Mouse (Mus musculus) brain, embryonic 14.5 days (tissue): ENCODE measurements around the gene Fam162b. TPM values are rescaled to one million over a fixed set of nuclear protein-coding genes. Genes with fewer than 3 reads are reported as not detected.
A peak's percentile ranks its signal among the peaks of the same experiment; 100 is the strongest.

Experiments used
- DNase-seq: peaks from one replicate; pipeline ENCODE4 v3.0.0-alpha.2; 2011; ENCODE audit warnings: low read depth
- CTCF ChIP-seq: fragments of 200-500 bp; IDR thresholded peaks from 2 replicates; pipeline ENCODE4 v1.5.1; 2012; ENCODE audit warnings: inconsistent platforms, mild to moderate bottlenecking, moderate library complexity, borderline replicate concordance; ENCODE audit not compliant: insufficient read depth, insufficient read length; ENCODE audit errors: extremely low read depth
- POLR2A ChIP-seq: fragments of 200-500 bp; IDR thresholded peaks from 2 replicates; pipeline ENCODE4 v1.6.1; 2012; ENCODE audit warnings: mild to moderate bottlenecking, inconsistent platforms, borderline replicate concordance; ENCODE audit not compliant: poor library complexity, insufficient read depth, insufficient read length, severe bottlenecking; ENCODE audit errors: extremely low read depth
- polyA plus RNA-seq: library from polyadenylated mRNA; depleted of rRNA; stranded (reverse); fragments of >200 nt; gene quantifications from 2 replicates; pipeline ENCODE4 v1.2.3, GENCODE M21; 2012; rRNA removed

Fam162b gene
- 1.4 TPM in 2 replicates for polyA plus RNA-seq

GRCm38 (mm10) chr10:51590139-51590574 lies at the start of gene Fam162b:
Gene Fam162b (minus strand): TSS chr10:51590517.
- TF ChIP-seq CTCF (no peak), POLR2A (no peak)
- DNase-seq = peak; percentile 18

GRCm38 (mm10) chr10:51631411-51632136 lies 41.3 kb upstream of the Fam162b start, which contains the start of gene Gprc6a:
Gene Gprc6a (minus strand): TSS chr10:51631461.
- peak; percentile 43 for DNase-seq
- TF ChIP-seq POLR2A = no peak
- no peak for TF ChIP-seq CTCF

DNA sequence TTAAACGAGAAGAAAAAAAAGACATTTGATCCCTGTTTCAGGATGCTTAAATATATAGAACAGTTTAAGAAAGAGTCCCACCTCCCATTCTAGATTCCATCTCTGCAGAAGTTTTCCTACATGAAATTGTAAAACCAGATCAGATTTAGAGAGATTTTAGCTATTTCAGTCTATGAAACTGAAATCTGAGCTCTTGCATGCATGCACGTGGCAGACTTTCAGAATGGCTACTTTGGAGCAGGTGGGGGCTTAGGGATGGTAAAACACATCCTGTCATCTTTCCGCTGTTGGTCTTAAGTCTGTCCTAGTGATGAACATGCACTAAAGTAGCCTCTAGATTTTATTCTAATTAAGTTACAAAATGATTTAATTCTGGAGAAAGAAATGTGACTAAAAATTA lies 30.9 kb upstream of the Fam162b start:
- TF ChIP-seq POLR2A = no peak
- no peak for TF ChIP-seq CTCF
- DNase-seq = no peak

GRCm38 (mm10) chr10:51620126-51620525 lies 29.8 kb upstream of the Fam162b start:
- no peak for TF ChIP-seq POLR2A
- DNase-seq = no peak

DNA sequence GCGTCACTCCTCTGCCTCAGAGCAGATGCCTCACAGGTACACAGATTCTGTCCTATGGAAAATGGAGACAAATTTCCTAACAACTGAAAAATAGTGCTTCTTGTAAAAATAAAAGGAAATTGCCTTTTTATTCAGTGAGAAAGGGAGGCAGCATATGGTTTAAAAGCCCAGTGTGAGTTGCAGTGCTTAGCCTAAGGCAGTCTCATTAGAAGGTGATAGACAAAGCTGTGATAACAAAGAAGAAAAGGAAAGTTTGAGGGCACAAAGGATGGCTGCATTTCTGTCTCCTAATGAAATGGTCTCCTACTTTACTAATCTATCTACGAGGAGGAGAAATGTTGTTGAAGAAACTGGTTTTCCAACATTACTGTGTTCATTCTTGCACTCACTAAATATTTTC lies 28.2 kb upstream of the Fam162b start:
- DNase-seq = peak; percentile 54
- no peak for TF ChIP-seq CTCF
- no peak for TF ChIP-seq POLR2A

DNA sequence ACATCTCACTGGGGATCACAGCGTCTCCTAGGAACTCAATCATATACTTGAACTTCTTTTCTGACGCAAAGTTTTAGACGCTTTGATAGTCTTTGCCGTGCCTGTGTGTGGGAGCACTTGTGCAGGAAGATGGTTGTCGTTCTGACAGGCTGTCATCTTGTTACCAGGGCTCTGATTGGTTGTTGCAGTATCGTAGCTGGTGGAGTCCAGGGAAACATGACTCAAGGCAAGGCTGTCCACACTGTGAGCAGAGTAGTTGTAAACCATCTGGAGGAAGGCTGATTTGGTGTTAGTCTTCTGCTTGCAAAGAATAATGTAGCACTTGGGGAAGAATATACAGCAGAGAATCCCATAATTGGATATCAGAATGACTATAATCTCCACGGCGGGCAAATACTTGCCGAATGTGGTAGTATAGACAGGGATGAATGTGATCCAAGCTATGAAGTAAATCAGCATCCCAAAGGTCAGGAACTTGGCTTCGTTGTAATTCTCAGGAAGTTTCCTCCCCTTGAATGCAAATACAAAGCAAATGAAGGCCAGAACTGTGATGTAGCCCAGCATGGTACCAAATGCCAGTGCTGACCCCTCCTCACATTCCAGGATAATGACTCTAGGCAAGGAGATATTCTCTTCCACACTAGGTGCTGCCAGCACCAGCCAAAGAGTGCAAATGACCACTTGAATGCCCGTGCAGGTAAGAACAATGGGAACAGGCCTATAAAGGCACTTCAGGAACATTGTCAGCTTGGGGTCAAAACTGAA lies 24.7 kb upstream of the Fam162b start:
- TF ChIP-seq POLR2A = no peak
- no peak for TF ChIP-seq CTCF
- DNase-seq = no peak

DNA sequence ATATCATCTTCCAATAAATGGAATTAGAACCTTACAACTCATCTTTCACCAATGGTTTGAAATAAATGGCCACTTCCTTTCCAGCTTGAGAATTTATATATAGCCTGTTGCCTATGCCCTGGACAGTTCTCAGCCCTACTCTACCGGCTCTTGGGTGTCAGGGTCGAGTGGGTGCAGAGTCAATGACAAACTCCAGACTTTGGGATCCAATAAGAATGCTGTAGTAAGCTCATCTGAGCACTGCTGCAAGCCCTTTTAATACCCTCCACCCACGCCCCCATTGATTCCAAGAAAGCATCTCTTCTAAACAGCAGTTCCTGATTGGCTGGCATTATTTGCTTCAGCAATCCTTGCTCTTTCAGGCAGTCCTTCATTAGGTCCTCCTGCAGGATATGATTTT lies 23.1 kb upstream of the Fam162b start:
- DNase-seq = no peak
- no peak for TF ChIP-seq POLR2A

- TF ChIP-seq CTCF (no peak), POLR2A (no peak)
- no peak for DNase-seq
Observed at GRCm38 (mm10) chr10:51611969-51612682, 21.8 kb upstream of the Fam162b start.

DNA sequence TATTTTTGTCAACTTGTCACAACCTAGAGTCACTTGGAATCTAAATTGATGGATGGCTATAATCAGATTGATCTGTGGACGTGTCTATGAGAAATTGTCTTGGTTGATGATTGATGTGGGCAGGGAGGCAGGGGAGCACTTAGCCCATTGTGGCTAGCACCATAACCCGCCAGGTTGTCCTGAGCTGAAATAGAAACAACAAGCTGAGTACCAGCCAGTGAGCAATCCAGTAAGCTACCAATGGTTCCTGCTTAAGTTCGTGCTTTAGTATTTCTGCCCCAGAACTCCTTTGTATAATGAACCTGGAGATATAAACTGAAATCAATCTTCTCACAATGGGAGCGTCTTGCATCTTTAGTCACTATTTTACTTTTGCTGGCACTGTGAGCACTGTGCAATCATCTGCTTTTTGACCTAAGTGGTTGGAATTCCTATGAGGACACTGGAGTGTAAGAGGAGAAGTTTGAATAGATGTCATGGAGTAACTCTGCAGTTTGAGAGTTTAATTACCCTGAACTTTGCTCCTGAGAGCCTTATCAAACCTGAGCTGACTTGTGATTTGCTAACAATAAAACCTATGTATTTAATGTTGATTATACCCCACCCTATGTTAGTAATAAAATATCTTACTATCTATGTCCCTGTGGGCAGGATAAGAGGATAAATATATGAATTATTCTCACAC lies 19.6 kb upstream of the Fam162b start:
- TF ChIP-seq POLR2A (no peak), CTCF (no peak)
- DNase-seq = no peak

- no peak for TF ChIP-seq POLR2A
- no peak for TF ChIP-seq CTCF
- no peak for DNase-seq
Observed at GRCm38 (mm10) chr10:51596928-51597635, 6.8 kb upstream of the Fam162b start.
